Mouse (Mus musculus): Measurements from ENCODE around the gene Susd4. TPM values are rescaled to one million over a fixed set of nuclear protein-coding genes. Genes with fewer than 3 reads are reported as not detected.

Gene Susd4
- polyA plus RNA-seq, 1 experiment from 2014 or later: 3.5 TPM

DNA sequence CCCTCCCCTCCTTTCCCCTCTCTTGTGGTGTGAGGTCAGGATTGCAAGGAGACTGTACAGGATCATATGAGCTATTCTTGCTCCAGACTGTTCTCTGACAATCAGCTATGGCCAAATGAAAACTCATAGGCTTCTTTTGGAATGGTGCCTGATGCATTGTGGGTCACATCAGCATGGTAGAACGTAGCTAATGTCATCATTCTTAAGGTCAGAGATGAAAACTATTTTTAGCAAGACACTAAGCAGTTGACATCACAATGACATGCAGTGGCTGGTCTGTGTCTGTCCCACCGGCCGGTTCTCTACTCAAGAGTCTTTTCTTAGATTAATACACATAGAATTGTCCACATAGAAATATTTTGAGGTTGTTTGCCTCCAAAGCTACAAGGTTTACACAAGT, 142.0 kb downstream of the Susd4 start:
- no peak overlapping the region for H3K27ac ChIP-seq
- no peak for ATAC-seq

GRCm38 (mm10) chr1:182908050-182909036, 144.7 kb downstream of the Susd4 start:
- 22% methylated on average over 14 of the region's 14 CpGs for WGBS (ENCODE audit: insufficient replicate concordance)
- H3K9me3 ChIP-seq (replicated peaks): no peaks in the 10 kb centered on the region
- no peaks in the 10 kb centered on the region for H3K27me3 ChIP-seq (replicated peaks)
- no peak overlapping the region for H3K27ac ChIP-seq
- no peak overlapping the region for H3K9ac ChIP-seq
- H3K36me3 ChIP-seq: no peaks in the 10 kb centered on the region
- no peak overlapping the region for H3K4me3 ChIP-seq
- peaks cover 15% of the 10 kb centered on the region for H3K4me1 ChIP-seq
- 0 out of 2 replicates have a peak overlapping the region, but pooled peaks have one; percentile 1 for H3K4me2 ChIP-seq
- ATAC-seq: peak; percentile 71

More for the DNA sequence above, 142.0 kb downstream of the Susd4 start:
- H3K36me3 ChIP-seq: no peaks in the 10 kb centered on the region
- WGBS (ENCODE audit: insufficient replicate concordance): 62% methylated on average over 3 of the region's 3 CpGs
- no peaks in the 10 kb centered on the region for H3K27me3 ChIP-seq (replicated peaks)
- H3K4me1 ChIP-seq: peaks cover 15% of the 10 kb centered on the region
- no peak overlapping the region for H3K4me3 ChIP-seq
- H3K4me2 ChIP-seq: no peak overlapping the region
- H3K9me3 ChIP-seq (replicated peaks): no peaks in the 10 kb centered on the region
- H3K9ac ChIP-seq: no peak overlapping the region

- Histone ChIP-seq H3K4me3 (no peak overlapping the region), H3K4me2 (no peak overlapping the region), H3K27me3 (replicated peaks) (no peaks in the 10 kb centered on the region), H3K27ac (no peak overlapping the region), H3K9me3 (replicated peaks) (no peaks in the 10 kb centered on the region), H3K4me1 (peaks cover 15% of the 10 kb centered on the region), H3K36me3 (no peaks in the 10 kb centered on the region), H3K9ac (no peak overlapping the region)
- no peak for ATAC-seq
- 38% methylated on average over 3 of the region's 3 CpGs for WGBS (ENCODE audit: insufficient replicate concordance)
Measured at GRCm38 (mm10) chr1:182909066-182909465, 145.4 kb downstream of the Susd4 start.

DNA sequence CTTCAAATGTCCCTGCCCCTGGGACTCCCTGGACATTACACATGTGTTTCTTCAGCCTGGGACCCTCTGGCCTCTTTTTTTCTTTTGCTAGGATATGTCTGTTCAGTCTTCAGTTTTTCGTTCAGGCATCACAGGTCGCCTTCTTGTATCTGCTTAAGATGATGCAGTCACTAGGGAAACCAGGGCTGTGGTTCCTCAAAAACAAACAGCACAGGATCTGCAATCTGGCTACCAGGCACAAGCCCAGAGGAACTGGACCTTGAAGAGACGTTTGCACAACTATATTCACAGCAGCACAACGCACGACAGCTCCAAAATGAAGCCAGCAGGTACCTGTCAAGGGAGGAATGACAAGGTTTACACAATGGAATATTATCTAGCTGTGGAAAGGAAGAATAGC, 145.9 kb downstream of the Susd4 start:
- WGBS (ENCODE audit: insufficient replicate concordance): 63% methylated on average over 5 of the region's 5 CpGs
- H3K27me3 ChIP-seq (replicated peaks): no peaks in the 10 kb centered on the region
- no peak overlapping the region for H3K9ac ChIP-seq
- no peak overlapping the region for H3K4me2 ChIP-seq
- no peaks in the 10 kb centered on the region for H3K36me3 ChIP-seq
- no peak overlapping the region for H3K27ac ChIP-seq
- no peaks in the 10 kb centered on the region for H3K9me3 ChIP-seq (replicated peaks)
- no peak for ATAC-seq
- H3K4me3 ChIP-seq: no peak overlapping the region
- peaks cover 15% of the 10 kb centered on the region for H3K4me1 ChIP-seq

GRCm38 (mm10) chr1:182912591-182912990, 148.9 kb downstream of the Susd4 start:
- WGBS (ENCODE audit: insufficient replicate concordance): 44% methylated on average over 2 of the region's 2 CpGs
- ATAC-seq: no peak
- Histone ChIP-seq H3K36me3 (no peaks in the 10 kb centered on the region), H3K27me3 (replicated peaks) (no peaks in the 10 kb centered on the region), H3K9ac (no peak overlapping the region), H3K9me3 (replicated peaks) (no peaks in the 10 kb centered on the region), H3K27ac (no peak overlapping the region), H3K4me1 (peaks cover 15% of the 10 kb centered on the region), H3K4me3 (no peak overlapping the region), H3K4me2 (no peak overlapping the region)

DNA sequence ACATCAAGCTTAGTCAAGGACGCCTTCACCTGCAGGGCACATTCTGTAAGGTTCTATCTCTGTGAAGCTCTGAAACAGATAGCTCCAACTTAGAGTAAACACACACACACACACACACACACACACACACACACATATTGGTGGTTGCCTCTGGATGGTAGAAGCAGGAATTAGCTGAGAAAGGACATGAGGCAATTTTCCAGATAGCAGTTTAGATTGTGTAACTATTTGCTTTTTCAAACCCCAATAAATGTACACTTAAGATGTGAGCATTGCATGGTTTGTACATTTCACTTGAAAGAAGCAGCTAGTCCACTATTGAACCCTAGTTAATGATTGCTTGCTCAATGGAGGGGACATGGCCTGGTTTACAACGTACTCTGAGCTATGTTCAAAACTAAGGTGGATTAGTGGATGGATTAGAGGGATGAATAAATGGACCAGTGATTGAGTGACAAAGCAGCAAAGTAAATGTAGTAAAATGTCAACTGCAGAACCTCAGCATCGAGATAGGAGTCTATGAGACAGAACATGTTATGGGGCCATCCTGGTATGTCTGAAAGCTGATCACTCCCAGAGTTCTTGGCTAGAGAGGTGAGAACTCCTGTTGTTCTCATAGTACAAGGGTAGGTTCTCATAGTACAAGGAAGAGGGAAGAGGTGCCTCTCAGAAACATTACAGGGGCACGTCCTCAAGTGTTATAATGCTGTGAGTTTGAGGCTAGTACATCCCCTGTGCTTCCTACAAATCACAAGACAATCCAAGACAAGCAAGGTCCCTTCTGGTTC, 150.7 kb downstream of the Susd4 start:
- H3K9me3 ChIP-seq (replicated peaks): no peaks in the 10 kb centered on the region
- H3K9ac ChIP-seq: no peak overlapping the region
- no peak overlapping the region for H3K4me2 ChIP-seq
- H3K36me3 ChIP-seq: no peaks in the 10 kb centered on the region
- no peak overlapping the region for H3K27ac ChIP-seq
- WGBS (ENCODE audit: insufficient replicate concordance): 64% methylated on average over 4 of the region's 4 CpGs
- no peak overlapping the region for H3K4me3 ChIP-seq
- H3K4me1 ChIP-seq: no peaks in the 10 kb centered on the region
- no peaks in the 10 kb centered on the region for H3K27me3 ChIP-seq (replicated peaks)
- 0 out of 2 replicates have a peak, but pooled peaks have one; percentile 44 for ATAC-seq

GRCm38 (mm10) chr1:182916166-182916565, 152.5 kb downstream of the Susd4 start:
- 74% methylated on average over 5 of the region's 5 CpGs for WGBS (ENCODE audit: insufficient replicate concordance)
- no peaks in the 10 kb centered on the region for H3K36me3 ChIP-seq
- H3K4me3 ChIP-seq: no peak overlapping the region
- H3K9me3 ChIP-seq (replicated peaks): no peaks in the 10 kb centered on the region
- H3K4me2 ChIP-seq: no peak overlapping the region
- H3K9ac ChIP-seq: no peak overlapping the region
- H3K27me3 ChIP-seq (replicated peaks): no peaks in the 10 kb centered on the region
- H3K27ac ChIP-seq: no peak overlapping the region
- H3K4me1 ChIP-seq: no peaks in the 10 kb centered on the region
- ATAC-seq: no peak

DNA sequence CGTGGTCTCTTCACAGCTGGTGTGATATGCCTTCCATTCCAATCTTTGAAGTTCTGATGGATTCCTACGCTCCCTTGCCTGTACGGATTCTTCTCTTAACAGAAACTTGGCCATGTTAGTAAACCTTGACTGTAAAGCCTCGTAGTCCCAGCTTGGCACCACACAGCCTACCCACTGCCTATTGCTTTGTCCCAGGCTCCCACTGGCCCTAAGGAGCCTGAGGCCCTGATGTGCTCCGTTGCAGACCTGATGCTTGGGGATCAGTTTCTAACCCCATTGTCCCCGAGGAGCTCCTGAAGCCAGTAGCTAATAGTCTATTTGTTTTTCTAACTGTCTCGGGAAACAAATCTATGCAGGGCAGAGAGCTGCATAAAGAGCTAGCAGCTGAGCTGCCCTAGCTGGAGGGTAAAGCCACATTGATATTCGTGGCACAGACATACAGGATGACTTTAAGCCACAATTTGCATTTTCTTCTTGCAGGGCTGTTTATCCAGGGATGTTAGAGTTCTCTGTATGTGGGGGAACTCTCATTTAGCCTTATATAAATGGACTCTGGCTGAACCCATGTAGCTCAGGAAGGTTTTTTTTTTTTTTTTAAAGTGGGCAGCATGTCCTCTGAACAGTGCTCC, 155.2 kb downstream of the Susd4 start:
- ATAC-seq: no peak
- H3K9me3 ChIP-seq (replicated peaks): no peaks in the 10 kb centered on the region
- H3K9ac ChIP-seq: no peak overlapping the region
- H3K4me2 ChIP-seq: no peak overlapping the region
- no peaks in the 10 kb centered on the region for H3K4me1 ChIP-seq
- H3K27ac ChIP-seq: no peak overlapping the region
- H3K27me3 ChIP-seq (replicated peaks): no peaks in the 10 kb centered on the region
- no peaks in the 10 kb centered on the region for H3K36me3 ChIP-seq
- H3K4me3 ChIP-seq: no peak overlapping the region
- 52% methylated on average over 8 of the region's 8 CpGs for WGBS (ENCODE audit: insufficient replicate concordance)

GRCm38 (mm10) chr1:182922824-182923223, 159.2 kb downstream of the Susd4 start:
- Histone ChIP-seq H3K9ac (no peak overlapping the region), H3K4me3 (no peak overlapping the region), H3K27me3 (replicated peaks) (no peaks in the 10 kb centered on the region), H3K9me3 (replicated peaks) (no peaks in the 10 kb centered on the region), H3K36me3 (no peaks in the 10 kb centered on the region), H3K4me1 (no peaks in the 10 kb centered on the region), H3K27ac (no peak overlapping the region), H3K4me2 (no peak overlapping the region)
- ATAC-seq: no peak
- 35% methylated on average over 4 of the region's 4 CpGs for WGBS (ENCODE audit: insufficient replicate concordance)

- H3K36me3 ChIP-seq: no peaks in the 10 kb centered on the region
- no peaks in the 10 kb centered on the region for H3K4me1 ChIP-seq
- H3K27me3 ChIP-seq (replicated peaks): no peaks in the 10 kb centered on the region; the same call in 1 of the 2 replicates
- no peak for ATAC-seq
- H3K27ac ChIP-seq: no peak overlapping the region
- WGBS (ENCODE audit: insufficient replicate concordance): 77% methylated on average over 6 of the region's 6 CpGs
- no peak overlapping the region for H3K4me2 ChIP-seq
- no peak overlapping the region for H3K4me3 ChIP-seq
- H3K9me3 ChIP-seq (replicated peaks): no peaks in the 10 kb centered on the region
- no peak overlapping the region for H3K9ac ChIP-seq
Measured at GRCm38 (mm10) chr1:182926465-182926864, 162.8 kb downstream of the Susd4 start.

GRCm38 (mm10) chr1:182927878-182928851, 164.5 kb downstream of the Susd4 start:
- no peak overlapping the region for H3K4me3 ChIP-seq
- no peaks in the 10 kb centered on the region for H3K4me1 ChIP-seq
- H3K4me2 ChIP-seq: peak overlapping the region; percentile 35

More at GRCm38 (mm10) chr1:182927878-182928851, 164.5 kb downstream of the Susd4 start:
- Histone ChIP-seq H3K9ac (no peak overlapping the region), H3K9me3 (replicated peaks) (no peaks in the 10 kb centered on the region), H3K36me3 (no peaks in the 10 kb centered on the region), H3K27ac (no peak overlapping the region), H3K27me3 (replicated peaks) (no peaks in the 10 kb centered on the region; the same call in 1 of the 2 replicates)
- 29% methylated on average over 19 of the region's 19 CpGs for WGBS (ENCODE audit: insufficient replicate concordance)
- ATAC-seq: no peak
